Mouse (Mus musculus): ENCODE data around the gene Grin2d. TPM values are rescaled to one million over a fixed set of nuclear protein-coding genes. Genes with fewer than 3 reads are reported as not detected.
"Not testable (repeated sequence)": the region's sequence is repeated elsewhere in the genome, so short reads cannot be mapped to it uniquely, and the experiment has no call there.

Gene Grin2d
- polyA plus RNA-seq (2014; fragmentation: Nextera tagmentation; extraction: Ambion mirVana), result 0.41 and 0.43 TPM in 2 replicates

DNA sequence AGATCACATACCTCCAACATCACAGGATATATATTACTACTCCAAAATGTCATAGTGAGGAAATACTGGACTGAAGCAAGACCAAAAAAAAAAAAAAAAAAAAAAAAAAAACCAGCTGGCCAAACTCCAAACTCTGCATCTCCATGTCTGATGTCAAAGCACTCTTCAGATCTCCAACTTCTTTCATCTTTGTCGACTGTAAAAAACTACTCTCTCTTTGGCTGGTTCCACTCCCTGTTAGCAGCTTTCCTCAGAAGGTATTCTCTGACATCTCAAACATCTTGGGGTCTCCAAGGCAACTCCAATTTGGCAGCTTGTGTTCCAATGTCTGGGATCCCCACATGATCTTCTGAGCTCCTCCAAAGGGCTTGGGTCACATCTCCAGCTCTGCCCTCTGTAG lies at the start of gene Grin2d:
Gene Grin2d (minus strand): TSS at position 101 of the 400 bp plus-strand sequence.
- WGBS, result 79% methylated on average over 1 of the region's 1 CpGs
- not testable (repeated sequence) for H3K27me3 ChIP-seq (ENCODE audit: insufficient read depth, low read length); H3K9me3 ChIP-seq (ENCODE audit: low read depth, low read length); H3K27ac ChIP-seq (ENCODE audit: low read depth); H3K4me2 ChIP-seq; H3K9ac ChIP-seq; DNase-seq; H3K4me3 ChIP-seq (ENCODE audit: low read depth, low read length); ATAC-seq (ENCODE audit: insufficient read depth)
- Histone ChIP-seq H3K4me1 (ENCODE audit: insufficient read depth) (peaks cover 12% of the 10 kb centered on the region; the same call in 1 of the 2 replicates), H3K36me3 (ENCODE audit: insufficient read depth) (peaks cover 90% of the 10 kb centered on the region)

DNA sequence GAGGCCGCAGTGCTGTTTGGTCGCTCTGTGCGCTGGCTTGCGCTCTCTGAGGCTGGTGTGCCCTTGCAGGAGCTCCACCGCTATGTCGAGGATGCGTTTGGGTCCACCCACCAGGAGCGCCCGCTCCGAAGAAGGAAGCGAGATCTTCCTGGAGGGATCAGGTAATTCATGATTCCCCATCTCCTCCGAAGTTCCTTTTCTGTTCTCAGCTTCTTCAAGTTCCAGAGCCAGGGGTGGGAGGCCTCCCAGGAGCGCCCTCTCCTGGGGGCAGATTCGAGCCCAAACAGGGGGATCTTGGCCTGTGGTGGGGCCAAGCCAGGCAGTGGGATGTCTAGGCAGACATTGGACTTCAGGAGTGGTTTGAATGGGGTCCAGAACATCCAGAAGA lies 46.2 kb upstream of the Grin2d start:
- Histone ChIP-seq H3K9ac (no peak overlapping the region; the same call in 1 of the 2 replicates), H3K36me3 (ENCODE audit: insufficient read depth) (no peaks in the 10 kb centered on the region), H3K27me3 (ENCODE audit: insufficient read depth, low read length) (0 out of 2 replicates have a peak, but pooled peaks cover 4% of the 10 kb centered on the region), H3K4me2 (peak overlapping the region; percentile 69), H3K4me3 (ENCODE audit: low read depth, low read length) (peak overlapping the region; percentile 41), H3K9me3 (ENCODE audit: low read depth, low read length) (no peaks in the 10 kb centered on the region), H3K27ac (ENCODE audit: low read depth) (peak overlapping the region; percentile 48; the same call in 1 of the 2 replicates), H3K4me1 (ENCODE audit: insufficient read depth) (peaks cover 11% of the 10 kb centered on the region; the same call in 1 of the 2 replicates)
- WGBS, result 20% methylated on average over 14 of the region's 14 CpGs
- peak; percentile 43 for TF ChIP-seq CTCF (IDR thresholded peaks at IDR 0.05; ENCODE audit: low read depth)
- no peak for ATAC-seq (ENCODE audit: insufficient read depth)
- peak; percentile 31 for DNase-seq

DNA sequence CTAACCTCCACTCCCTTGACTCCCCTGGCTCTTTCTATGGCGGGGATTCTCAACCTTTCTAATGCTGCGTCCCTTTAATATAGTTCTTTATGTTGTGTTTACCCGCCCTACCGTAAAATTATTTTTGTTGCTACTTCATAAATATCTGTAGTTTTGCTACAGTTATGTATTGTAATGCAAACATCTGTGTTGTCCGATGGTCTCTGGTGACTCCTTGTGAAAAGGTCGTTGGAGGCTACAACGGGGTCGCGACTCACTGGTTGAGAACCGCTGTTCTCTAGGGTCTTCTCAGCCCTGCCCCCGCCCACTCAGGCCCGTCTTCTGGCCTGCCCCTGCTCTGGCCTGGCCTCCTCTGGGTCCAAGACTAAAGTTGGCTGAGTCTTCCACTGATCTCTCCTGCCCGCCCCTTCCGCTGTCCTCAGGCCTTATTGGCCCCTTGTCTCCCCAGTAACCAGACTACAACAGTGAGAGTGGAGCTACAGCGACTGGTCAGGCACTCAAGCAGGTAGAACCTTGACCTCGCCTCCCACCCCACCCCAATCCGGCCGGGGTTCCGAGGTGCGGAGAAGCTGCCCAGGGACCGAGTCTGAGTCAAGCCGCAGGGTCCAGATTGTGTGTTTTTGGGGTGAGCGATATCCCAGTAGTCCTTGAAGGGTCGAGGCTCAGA lies 45.7 kb upstream of the Grin2d start, which contains the start of gene Ccdc114:
Gene Ccdc114 (plus strand): TSS at position 311 of the 667 bp plus-strand sequence.
- DNase-seq, result peak; percentile 66
- 9% methylated on average over 24 of the region's 24 CpGs for WGBS
- peak; percentile 45 for ATAC-seq (ENCODE audit: insufficient read depth)

GRCm38 (mm10) chr7:45922928-45923761 lies 45.0 kb upstream of the Grin2d start:
- H3K9me3 ChIP-seq (ENCODE audit: low read depth, low read length), result no peaks in the 10 kb centered on the region
- peak overlapping the region; percentile 41 for H3K4me3 ChIP-seq (ENCODE audit: low read depth, low read length)
- ATAC-seq (ENCODE audit: insufficient read depth), result peak; percentile 89
- peak overlapping the region; percentile 69 for H3K4me2 ChIP-seq
- H3K27me3 ChIP-seq (ENCODE audit: insufficient read depth, low read length), result no peaks in the 10 kb centered on the region
- peak overlapping the region; percentile 33; the same call in 1 of the 2 replicates for H3K9ac ChIP-seq
- H3K4me1 ChIP-seq (ENCODE audit: insufficient read depth), result peaks cover 17% of the 10 kb centered on the region
- H3K27ac ChIP-seq (ENCODE audit: low read depth), result peak overlapping the region; percentile 95
- DNase-seq, result peak; percentile 98
- H3K36me3 ChIP-seq (ENCODE audit: insufficient read depth), result peaks cover 6% of the 10 kb centered on the region; the same call in 1 of the 2 replicates
- 1% methylated on average over 37 of the region's 37 CpGs for WGBS
- no peak for TF ChIP-seq CTCF (IDR thresholded peaks at IDR 0.05; ENCODE audit: low read depth)

More for the DNA sequence above, 45.7 kb upstream of the Grin2d start, which contains the start of gene Ccdc114:
- Histone ChIP-seq H3K27ac (ENCODE audit: low read depth) (peak within 1 kb of the TSS; percentile 95), H3K4me3 (ENCODE audit: low read depth, low read length) (peak within 1 kb of the TSS; percentile 41), H3K4me2 (peak within 1 kb of the TSS; percentile 69), H3K4me1 (ENCODE audit: insufficient read depth) (peaks cover 16% of the 10 kb centered on the region), H3K9ac (peak within 1 kb of the TSS; percentile 33; the same call in 1 of the 2 replicates), H3K27me3 (ENCODE audit: insufficient read depth, low read length) (0 out of 2 replicates have a peak, but pooled peaks cover under 1% of the 10 kb centered on the region), H3K36me3 (ENCODE audit: insufficient read depth) (peaks cover 3% of the 10 kb centered on the region; the same call in 1 of the 2 replicates), H3K9me3 (ENCODE audit: low read depth, low read length) (no peaks in the 10 kb centered on the region)
- TF ChIP-seq CTCF (IDR thresholded peaks at IDR 0.05; ENCODE audit: low read depth), result no peak

DNA sequence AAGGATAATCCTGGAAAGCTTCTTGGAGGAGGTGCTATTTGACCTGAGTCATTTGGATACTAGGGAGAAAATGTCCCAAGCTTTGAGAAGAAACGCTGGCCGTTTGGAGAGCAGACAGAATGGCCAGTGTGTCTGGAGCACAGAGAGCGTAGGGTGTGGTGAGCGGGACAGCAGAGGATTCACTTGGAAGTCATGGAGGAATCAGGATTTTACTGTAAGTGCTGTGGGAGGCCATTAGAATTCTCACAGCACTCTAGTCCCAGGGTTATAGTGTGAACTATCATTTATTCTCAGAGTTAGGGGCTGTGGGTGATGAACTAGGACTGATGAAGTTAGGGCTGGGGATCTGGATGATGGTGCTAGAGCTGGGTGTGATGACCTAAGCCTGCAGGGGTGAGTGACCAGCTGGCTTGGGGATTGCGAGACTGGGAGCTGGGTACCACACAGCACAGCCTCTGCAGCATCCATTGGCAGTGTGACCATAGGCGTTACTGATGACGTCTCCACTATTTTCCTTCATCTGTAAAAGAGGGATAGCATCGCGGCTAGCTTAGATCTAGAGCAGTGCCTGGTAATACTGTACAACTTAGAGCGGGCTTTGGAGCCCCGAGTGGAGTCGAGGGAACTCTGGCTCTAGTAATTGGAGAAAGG lies 43.9 kb upstream of the Grin2d start:
- WGBS, result 81% methylated on average over 12 of the region's 12 CpGs
- Histone ChIP-seq H3K27ac (ENCODE audit: low read depth) (peak overlapping the region; percentile 95), H3K36me3 (ENCODE audit: insufficient read depth) (peaks cover 11% of the 10 kb centered on the region; the same call in 1 of the 2 replicates), H3K9me3 (ENCODE audit: low read depth, low read length) (no peaks in the 10 kb centered on the region), H3K9ac (no peak overlapping the region), H3K4me2 (peak overlapping the region; percentile 69), H3K27me3 (ENCODE audit: insufficient read depth, low read length) (no peaks in the 10 kb centered on the region), H3K4me3 (ENCODE audit: low read depth, low read length) (peak overlapping the region; percentile 41; the same call in 1 of the 2 replicates), H3K4me1 (ENCODE audit: insufficient read depth) (peaks cover 25% of the 10 kb centered on the region)
- TF ChIP-seq CTCF (IDR thresholded peaks at IDR 0.05; ENCODE audit: low read depth), result no peak
- DNase-seq (no peak), ATAC-seq (ENCODE audit: insufficient read depth) (no peak)

DNA sequence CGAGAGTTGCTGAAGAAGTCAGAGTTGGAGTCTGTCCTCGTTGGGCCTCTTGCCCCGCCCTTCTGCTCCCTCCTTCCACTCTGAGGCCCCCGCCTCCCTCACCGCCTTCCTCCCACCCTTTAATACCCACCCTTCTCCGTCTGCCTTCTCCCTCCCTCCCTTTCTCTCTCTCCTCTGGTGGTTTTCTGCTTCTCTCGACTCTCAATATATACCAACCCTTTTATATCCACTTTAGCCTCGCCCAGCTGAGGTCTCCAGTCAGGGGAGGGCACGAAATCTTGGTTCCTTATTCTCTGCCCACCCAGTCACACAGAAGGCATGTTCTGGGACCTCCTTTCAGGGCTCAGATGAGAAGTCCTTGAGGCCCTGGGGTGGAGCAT lies 43.1 kb upstream of the Grin2d start, which contains the start of gene Emp3:
Gene Emp3 (minus strand): TSS at position 163 of the 380 bp plus-strand sequence.
- DNase-seq, result peak; percentile 78
- TF ChIP-seq CTCF (IDR thresholded peaks at IDR 0.05; ENCODE audit: low read depth), result no peak
- WGBS, result 13% methylated on average over 9 of the region's 9 CpGs
- H3K9me3 ChIP-seq (ENCODE audit: low read depth, low read length), result no peaks in the 10 kb centered on the region
- peaks cover 32% of the 10 kb centered on the region for H3K4me1 ChIP-seq (ENCODE audit: insufficient read depth)
- H3K36me3 ChIP-seq (ENCODE audit: insufficient read depth), result peaks cover 11% of the 10 kb centered on the region; the same call in 1 of the 2 replicates
- peak within 1 kb of the TSS; percentile 67 for H3K9ac ChIP-seq
- H3K4me2 ChIP-seq, result peak within 1 kb of the TSS; percentile 69
- no peak for ATAC-seq (ENCODE audit: insufficient read depth)
- H3K27me3 ChIP-seq (ENCODE audit: insufficient read depth, low read length), result no peaks in the 10 kb centered on the region
- H3K4me3 ChIP-seq (ENCODE audit: low read depth, low read length), result peak within 1 kb of the TSS; percentile 52
- peak within 1 kb of the TSS; percentile 95 for H3K27ac ChIP-seq (ENCODE audit: low read depth)

All from lung, embryonic 14.5 days (tissue).